Mouse (Mus musculus) lung, adult 2 months (tissue): Measurements from ENCODE around the gene Cul5.

Experiments
- CTCF ChIP-seq: fragments of 200-500 bp; IDR thresholded peaks from 2 replicates; pipeline ENCODE4 v1.5.1; 2011; ENCODE audit warnings: mild to moderate bottlenecking, low read length, control low read depth; ENCODE audit not compliant: insufficient read depth
- POLR2A ChIP-seq: fragments of 200-500 bp; IDR thresholded peaks from 2 replicates; pipeline ENCODE4 v1.6.1; 2011; ENCODE audit warnings: low read depth, mild to moderate bottlenecking, control low read depth, low read length, borderline replicate concordance; ENCODE audit errors: extremely low read depth

DNA sequence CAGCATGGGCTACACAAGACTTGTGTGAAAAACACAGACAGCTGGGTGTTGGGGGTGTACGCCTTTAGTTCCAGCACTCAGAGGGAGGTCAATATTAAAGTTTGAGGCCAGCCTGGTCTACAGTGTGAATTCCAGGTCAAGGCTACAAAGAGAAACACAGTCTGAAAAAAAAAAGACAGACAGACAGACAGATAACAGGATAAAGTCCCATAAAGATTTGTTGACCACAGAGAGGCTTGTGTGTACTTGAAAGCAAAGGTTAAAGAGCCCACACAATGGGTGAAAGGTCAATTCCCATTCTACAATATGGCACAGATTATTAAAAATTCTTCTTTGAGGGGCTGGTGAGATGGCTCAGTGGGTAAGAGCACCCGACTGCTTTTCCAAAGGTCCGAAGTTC is 62.6 kb downstream of the Cul5 start:
- TF ChIP-seq CTCF (no peak), POLR2A (no peak)
